Mouse (Mus musculus): ENCODE measurements around the gene Aqp2. TPM values are rescaled to one million over a fixed set of nuclear protein-coding genes. Genes with fewer than 3 reads are reported as not detected.

Gene Aqp2
- total and polyA plus RNA-seq, 3 experiments: 0.11 TPM; not detected in 2

DNA sequence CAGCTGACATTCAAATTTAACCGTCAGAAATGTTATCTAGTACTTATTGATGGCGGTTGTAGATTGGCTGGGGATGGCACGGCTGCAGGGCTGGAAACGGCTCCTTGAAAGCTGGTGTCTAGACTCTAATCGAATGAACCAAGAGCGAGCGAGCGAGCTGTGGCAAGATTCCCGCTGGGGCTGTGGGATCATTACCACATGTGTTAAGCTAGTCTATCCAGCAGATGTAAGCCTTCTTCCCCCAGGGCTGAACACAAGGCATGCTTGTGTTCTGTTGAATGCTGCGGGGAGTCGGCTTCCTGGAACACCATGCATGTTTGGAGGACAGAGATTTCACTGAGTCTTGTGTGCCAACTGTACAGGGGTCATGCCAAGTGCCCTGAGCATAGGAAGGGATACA lies 32.3 kb upstream of the Aqp2 start:
- Histone ChIP-seq H3K36me3 (replicated peaks) (no peaks in the 10 kb centered on the region), H3K4me1 (ENCODE audit: insufficient read depth, low read depth, low read length) (no peaks in the 10 kb centered on the region), H3K9me3 (replicated peaks) (no peaks in the 10 kb centered on the region), H3K4me3 (ENCODE audit: low read depth, low read length) (no peak overlapping the region), H3K27me3 (ENCODE audit: insufficient read depth, low read length) (peaks cover 19% of the 10 kb centered on the region)
- TF ChIP-seq GATA1 (IDR thresholded peaks at IDR 0.05; ENCODE audit: borderline replicate concordance, low read length) (no peak), CTCF (IDR thresholded peaks at IDR 0.05; ENCODE audit: low read depth, low read length) (no peak), TAL1 (conservative IDR thresholded peaks at IDR 0.05; ENCODE audit: low read depth, low read length) (no peak), POLR2AphosphoS5 (IDR thresholded peaks at IDR 0.05; ENCODE audit: insufficient replicate concordance, low read depth, low read length) (no peak), GATA2 (IDR thresholded peaks at IDR 0.05; ENCODE audit: borderline replicate concordance, low read depth, low read length) (no peak)
- no peak for DNase-seq (ENCODE audit: low spot score)
- ATAC-seq (ENCODE audit: extremely low read depth, insufficient number of reproducible peaks, low FRiP score, poor library complexity, severe bottlenecking): no peak

DNA sequence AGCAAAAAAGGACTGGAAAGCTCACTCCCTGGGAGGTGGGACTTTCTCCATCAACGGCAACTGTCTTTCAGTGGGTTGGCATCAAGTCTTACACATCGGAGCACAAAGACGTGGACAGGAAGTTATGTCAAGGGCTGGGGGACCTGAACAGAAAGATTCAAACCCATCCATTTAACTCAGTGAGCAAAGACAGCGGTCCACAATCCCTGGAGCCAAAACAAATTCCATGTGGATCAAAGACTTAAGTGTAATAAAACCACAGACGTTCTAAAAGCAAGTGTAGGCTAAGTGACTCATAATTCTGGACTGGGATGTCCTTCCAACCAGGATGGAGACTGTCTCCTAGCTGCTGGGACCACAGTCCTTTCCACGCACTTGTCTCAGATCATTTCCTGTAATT lies 31.1 kb upstream of the Aqp2 start:
- H3K36me3 ChIP-seq (replicated peaks): no peaks in the 10 kb centered on the region
- no peak overlapping the region for H3K4me3 ChIP-seq (ENCODE audit: low read depth, low read length)
- H3K27me3 ChIP-seq (ENCODE audit: insufficient read depth, low read length): peaks cover 17% of the 10 kb centered on the region
- H3K4me1 ChIP-seq (ENCODE audit: insufficient read depth, low read depth, low read length): no peaks in the 10 kb centered on the region
- no peak for TF ChIP-seq GATA2 (IDR thresholded peaks at IDR 0.05; ENCODE audit: borderline replicate concordance, low read depth, low read length)
- TF ChIP-seq TAL1 (conservative IDR thresholded peaks at IDR 0.05; ENCODE audit: low read depth, low read length): no peak
- TF ChIP-seq CTCF (IDR thresholded peaks at IDR 0.05; ENCODE audit: low read depth, low read length): no peak
- TF ChIP-seq GATA1 (IDR thresholded peaks at IDR 0.05; ENCODE audit: borderline replicate concordance, low read length): no peak
- no peak for TF ChIP-seq POLR2AphosphoS5 (IDR thresholded peaks at IDR 0.05; ENCODE audit: insufficient replicate concordance, low read depth, low read length)
- no peaks in the 10 kb centered on the region for H3K9me3 ChIP-seq (replicated peaks)
- DNase-seq (ENCODE audit: low spot score) (no peak), ATAC-seq (ENCODE audit: extremely low read depth, insufficient number of reproducible peaks, low FRiP score, poor library complexity, severe bottlenecking) (no peak)

DNA sequence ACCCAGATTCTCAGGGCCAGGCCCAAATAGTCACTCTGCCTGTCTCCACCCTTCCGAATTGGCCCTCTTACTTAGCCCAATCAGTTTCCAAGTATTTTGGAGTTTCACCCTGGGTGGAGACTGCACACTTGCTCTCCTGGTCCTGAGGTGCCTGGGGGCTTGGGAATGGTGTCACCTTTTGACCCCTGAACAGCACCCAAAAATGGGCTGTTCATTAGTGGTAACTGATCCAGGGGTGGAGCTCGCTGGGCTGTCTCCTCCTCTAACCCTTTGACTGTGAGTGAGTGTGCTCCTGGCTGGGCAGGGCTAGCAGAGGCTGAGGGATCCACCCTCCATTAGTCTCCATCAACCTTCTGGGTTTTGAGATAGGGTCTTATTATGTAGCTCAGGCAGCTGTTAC lies 29.0 kb upstream of the Aqp2 start:
- no peaks in the 10 kb centered on the region for H3K4me1 ChIP-seq (ENCODE audit: insufficient read depth, low read depth, low read length)
- H3K9me3 ChIP-seq (replicated peaks): no peaks in the 10 kb centered on the region
- ATAC-seq (ENCODE audit: extremely low read depth, insufficient number of reproducible peaks, low FRiP score, poor library complexity, severe bottlenecking) (no peak), DNase-seq (ENCODE audit: low spot score) (no peak)
- peaks cover 6% of the 10 kb centered on the region for H3K27me3 ChIP-seq (ENCODE audit: insufficient read depth, low read length)
- H3K4me3 ChIP-seq (ENCODE audit: low read depth, low read length): no peak overlapping the region
- TF ChIP-seq POLR2AphosphoS5 (IDR thresholded peaks at IDR 0.05; ENCODE audit: insufficient replicate concordance, low read depth, low read length): no peak
- no peak for TF ChIP-seq GATA1 (IDR thresholded peaks at IDR 0.05; ENCODE audit: borderline replicate concordance, low read length)
- TF ChIP-seq TAL1 (conservative IDR thresholded peaks at IDR 0.05; ENCODE audit: low read depth, low read length): no peak
- TF ChIP-seq CTCF (IDR thresholded peaks at IDR 0.05; ENCODE audit: low read depth, low read length): no peak
- no peak for TF ChIP-seq GATA2 (IDR thresholded peaks at IDR 0.05; ENCODE audit: borderline replicate concordance, low read depth, low read length)
- no peaks in the 10 kb centered on the region for H3K36me3 ChIP-seq (replicated peaks)

- TF ChIP-seq GATA1 (IDR thresholded peaks at IDR 0.05; ENCODE audit: borderline replicate concordance, low read length): no peak
- no peak for TF ChIP-seq TAL1 (conservative IDR thresholded peaks at IDR 0.05; ENCODE audit: low read depth, low read length)
- no peak for TF ChIP-seq GATA2 (IDR thresholded peaks at IDR 0.05; ENCODE audit: borderline replicate concordance, low read depth, low read length)
- no peak for TF ChIP-seq CTCF (IDR thresholded peaks at IDR 0.05; ENCODE audit: low read depth, low read length)
- TF ChIP-seq POLR2AphosphoS5 (IDR thresholded peaks at IDR 0.05; ENCODE audit: insufficient replicate concordance, low read depth, low read length): no peak
- Histone ChIP-seq H3K36me3 (replicated peaks) (no peaks in the 10 kb centered on the region), H3K4me1 (ENCODE audit: insufficient read depth, low read depth, low read length) (no peaks in the 10 kb centered on the region), H3K9me3 (replicated peaks) (no peaks in the 10 kb centered on the region), H3K27me3 (ENCODE audit: insufficient read depth, low read length) (peaks cover 3% of the 10 kb centered on the region), H3K4me3 (ENCODE audit: low read depth, low read length) (no peak overlapping the region)
- DNase-seq (ENCODE audit: low spot score) (no peak), ATAC-seq (ENCODE audit: extremely low read depth, insufficient number of reproducible peaks, low FRiP score, poor library complexity, severe bottlenecking) (no peak)
Observed at GRCm38 (mm10) chr15:99553767-99554166, 25.1 kb upstream of the Aqp2 start.

- no peak overlapping the region for H3K4me3 ChIP-seq (ENCODE audit: low read depth, low read length)
- no peaks in the 10 kb centered on the region for H3K36me3 ChIP-seq (replicated peaks)
- H3K9me3 ChIP-seq (replicated peaks): no peaks in the 10 kb centered on the region
- ATAC-seq (ENCODE audit: extremely low read depth, insufficient number of reproducible peaks, low FRiP score, poor library complexity, severe bottlenecking): no peak
- H3K4me1 ChIP-seq (ENCODE audit: insufficient read depth, low read depth, low read length): no peaks in the 10 kb centered on the region
- H3K27me3 ChIP-seq (ENCODE audit: insufficient read depth, low read length): peaks cover 3% of the 10 kb centered on the region; the same call in 1 of the 2 replicates
- TF ChIP-seq CTCF (IDR thresholded peaks at IDR 0.05; ENCODE audit: low read depth, low read length) (no peak), GATA1 (IDR thresholded peaks at IDR 0.05; ENCODE audit: borderline replicate concordance, low read length) (no peak), TAL1 (conservative IDR thresholded peaks at IDR 0.05; ENCODE audit: low read depth, low read length) (no peak), POLR2AphosphoS5 (IDR thresholded peaks at IDR 0.05; ENCODE audit: insufficient replicate concordance, low read depth, low read length) (no peak), GATA2 (IDR thresholded peaks at IDR 0.05; ENCODE audit: borderline replicate concordance, low read depth, low read length) (no peak)
- no peak for DNase-seq (ENCODE audit: low spot score)
Observed at GRCm38 (mm10) chr15:99558947-99559346, 19.9 kb upstream of the Aqp2 start.

DNA sequence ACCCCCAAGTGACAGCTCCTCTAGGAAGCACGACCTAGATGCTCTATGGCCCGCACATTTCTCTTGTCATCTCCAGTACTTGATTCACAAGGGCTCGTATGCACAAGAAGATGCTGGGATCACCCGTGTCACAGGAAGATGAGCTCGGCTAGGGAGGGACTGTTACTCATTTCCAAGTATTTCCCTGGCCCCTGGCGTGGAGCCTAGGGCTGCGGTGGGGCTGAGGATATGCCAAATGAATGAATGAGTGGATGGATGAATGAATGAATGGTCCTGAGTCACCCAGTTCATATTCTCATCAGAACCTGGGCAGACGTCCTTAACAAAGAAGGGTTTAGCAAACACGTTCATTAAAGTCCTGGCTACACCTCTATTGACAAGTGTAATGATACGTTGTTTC lies 18.6 kb upstream of the Aqp2 start:
- Histone ChIP-seq H3K4me1 (ENCODE audit: insufficient read depth, low read depth, low read length) (no peaks in the 10 kb centered on the region), H3K4me3 (ENCODE audit: low read depth, low read length) (no peak overlapping the region), H3K9me3 (replicated peaks) (no peaks in the 10 kb centered on the region), H3K27me3 (ENCODE audit: insufficient read depth, low read length) (peaks cover 3% of the 10 kb centered on the region; the same call in 1 of the 2 replicates), H3K36me3 (replicated peaks) (no peaks in the 10 kb centered on the region)
- DNase-seq (ENCODE audit: low spot score): no peak
- no peak for ATAC-seq (ENCODE audit: extremely low read depth, insufficient number of reproducible peaks, low FRiP score, poor library complexity, severe bottlenecking)
- no peak for TF ChIP-seq POLR2AphosphoS5 (IDR thresholded peaks at IDR 0.05; ENCODE audit: insufficient replicate concordance, low read depth, low read length)
- no peak for TF ChIP-seq TAL1 (conservative IDR thresholded peaks at IDR 0.05; ENCODE audit: low read depth, low read length)
- no peak for TF ChIP-seq GATA2 (IDR thresholded peaks at IDR 0.05; ENCODE audit: borderline replicate concordance, low read depth, low read length)
- no peak for TF ChIP-seq CTCF (IDR thresholded peaks at IDR 0.05; ENCODE audit: low read depth, low read length)
- TF ChIP-seq GATA1 (IDR thresholded peaks at IDR 0.05; ENCODE audit: borderline replicate concordance, low read length): no peak

Measured in G1E (cell line).